Mouse (Mus musculus): ENCODE measurements around the gene Cc2d2b. TPM values are rescaled to one million over a fixed set of nuclear protein-coding genes. Genes with fewer than 3 reads are reported as not detected.

Cc2d2b gene
- polyA plus RNA-seq, 1 experiment: not detected

DNA sequence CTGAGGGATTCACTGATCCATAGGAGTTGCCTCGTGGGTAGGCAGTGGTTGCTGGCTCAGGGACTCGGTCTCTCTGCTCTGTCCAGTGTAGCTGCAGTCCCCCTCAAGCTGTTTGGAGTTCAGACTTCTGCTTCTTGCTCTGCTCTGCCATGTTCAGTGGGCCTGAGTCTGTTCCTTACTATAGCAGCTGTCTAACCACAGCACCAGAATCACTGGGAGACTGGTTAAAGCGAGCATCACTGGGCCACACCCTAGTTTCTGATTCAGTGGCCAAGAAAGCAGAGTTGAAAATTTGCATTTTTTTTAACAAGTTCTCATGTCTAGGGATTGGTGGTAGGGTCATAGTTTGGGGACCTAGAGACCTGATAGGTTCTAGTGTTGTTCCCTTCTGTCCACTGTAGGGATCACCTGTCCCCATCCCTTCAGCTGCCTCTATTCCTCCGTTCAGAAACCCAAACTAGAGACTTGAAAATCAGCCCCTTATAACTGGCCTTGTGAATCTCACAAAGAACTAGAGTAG lies 72.8 kb downstream of the Cc2d2b start:
- Histone ChIP-seq H3K4me3 (ENCODE audit: low read depth, low read length) (no peak overlapping the region), H3K36me3 (ENCODE audit: control insufficient read depth, insufficient read depth, low read length) (no peaks in the 10 kb centered on the region), H3K4me1 (ENCODE audit: control insufficient read depth, insufficient read depth, insufficient read length, low read length) (no peaks in the 10 kb centered on the region; the same call in 1 of the 2 replicates), H3K27ac (ENCODE audit: insufficient read depth, low read depth, low read length) (no peak overlapping the region), H3K27me3 (ENCODE audit: control insufficient read depth, insufficient read depth, low read length) (no peaks in the 10 kb centered on the region)
- TF ChIP-seq POLR2A (IDR thresholded peaks at IDR 0.05; ENCODE audit: low read depth, low read length) (no peak), CTCF (IDR thresholded peaks at IDR 0.05; ENCODE audit: extremely low read depth, insufficient read length, insufficient replicate concordance, low read depth, low read length) (no peak)
- 72% methylated on average over 4 of the region's 4 CpGs for WGBS

DNA sequence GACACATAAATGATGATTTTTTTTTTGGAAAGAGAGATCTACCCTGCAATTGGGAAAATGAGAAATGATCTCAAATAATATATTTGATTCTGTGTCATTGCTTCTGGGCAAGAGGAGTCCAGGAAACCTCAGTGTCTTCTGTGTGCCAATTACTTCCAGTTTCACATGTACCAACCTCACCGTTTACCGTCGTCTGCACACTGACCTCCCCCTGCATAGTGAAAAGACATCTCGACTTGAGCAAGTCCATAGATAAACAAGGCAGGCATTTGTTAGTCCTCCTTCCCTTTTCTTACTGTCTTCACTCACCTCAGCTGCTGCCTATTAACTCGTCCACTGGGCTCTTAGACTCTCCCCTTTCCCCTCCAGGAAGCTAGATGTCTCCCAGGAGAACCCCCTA lies 77.1 kb downstream of the Cc2d2b start:
- WGBS: 51% methylated on average over 5 of the region's 5 CpGs
- 0 out of 2 replicates have a peak, but pooled peaks cover 3% of the 10 kb centered on the region for H3K27me3 ChIP-seq (ENCODE audit: control insufficient read depth, insufficient read depth, low read length)
- H3K4me3 ChIP-seq (ENCODE audit: low read depth, low read length): no peak overlapping the region
- no peak for TF ChIP-seq POLR2A (IDR thresholded peaks at IDR 0.05; ENCODE audit: low read depth, low read length)
- no peaks in the 10 kb centered on the region for H3K4me1 ChIP-seq (ENCODE audit: control insufficient read depth, insufficient read depth, insufficient read length, low read length)
- H3K36me3 ChIP-seq (ENCODE audit: control insufficient read depth, insufficient read depth, low read length): no peaks in the 10 kb centered on the region
- no peak overlapping the region for H3K27ac ChIP-seq (ENCODE audit: insufficient read depth, low read depth, low read length)

DNA sequence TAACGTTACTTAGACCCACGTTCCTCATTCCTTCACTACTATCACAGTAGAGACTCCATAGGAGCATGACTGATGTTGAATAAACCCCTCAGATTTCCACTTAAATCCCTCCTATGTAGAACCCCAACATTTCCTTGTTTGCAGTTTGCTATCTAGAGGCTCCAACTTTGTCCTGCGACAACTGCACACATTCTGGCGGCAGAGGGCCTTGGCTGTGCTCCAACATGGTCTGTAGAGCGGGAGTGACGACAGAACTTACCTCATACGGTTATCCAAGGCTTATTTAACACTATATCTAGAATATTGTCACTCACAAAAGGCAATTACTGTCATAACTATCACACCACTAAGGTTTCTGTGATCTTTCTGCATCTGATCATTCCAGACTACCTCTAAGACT lies 78.2 kb downstream of the Cc2d2b start:
- no peaks in the 10 kb centered on the region for H3K4me1 ChIP-seq (ENCODE audit: control insufficient read depth, insufficient read depth, insufficient read length, low read length)
- no peak overlapping the region for H3K4me3 ChIP-seq (ENCODE audit: low read depth, low read length)
- H3K27ac ChIP-seq (ENCODE audit: insufficient read depth, low read depth, low read length): no peak overlapping the region
- TF ChIP-seq POLR2A (IDR thresholded peaks at IDR 0.05; ENCODE audit: low read depth, low read length): no peak
- TF ChIP-seq CTCF (IDR thresholded peaks at IDR 0.05; ENCODE audit: extremely low read depth, insufficient read length, insufficient replicate concordance, low read depth, low read length): no peak
- WGBS: 35% methylated on average over 7 of the region's 7 CpGs
- H3K36me3 ChIP-seq (ENCODE audit: control insufficient read depth, insufficient read depth, low read length): no peaks in the 10 kb centered on the region
- H3K27me3 ChIP-seq (ENCODE audit: control insufficient read depth, insufficient read depth, low read length): 0 out of 2 replicates have a peak, but pooled peaks cover 3% of the 10 kb centered on the region

DNA sequence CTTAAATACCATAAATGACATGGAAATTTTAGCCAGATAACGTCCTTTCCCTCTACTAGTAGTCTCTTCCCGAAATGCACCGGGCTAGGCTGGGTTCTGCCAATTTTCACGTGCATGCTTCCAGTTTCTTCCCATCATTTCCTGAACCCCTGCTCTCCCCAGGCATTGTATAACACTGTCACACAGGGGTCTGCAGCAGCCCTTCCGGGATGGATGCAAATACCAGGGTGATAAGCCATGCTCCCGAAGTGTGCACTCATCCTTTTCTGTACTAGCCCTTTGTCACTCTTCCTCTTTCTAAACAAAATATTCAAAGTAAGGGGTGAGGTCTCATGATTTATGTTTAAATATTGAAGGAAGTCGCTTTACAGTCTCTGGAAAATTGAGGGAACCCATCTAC lies 81.6 kb downstream of the Cc2d2b start:
- H3K36me3 ChIP-seq (ENCODE audit: control insufficient read depth, insufficient read depth, low read length): no peaks in the 10 kb centered on the region
- H3K4me1 ChIP-seq (ENCODE audit: control insufficient read depth, insufficient read depth, insufficient read length, low read length): peaks cover 2% of the 10 kb centered on the region; the same call in 1 of the 2 replicates
- TF ChIP-seq POLR2A (IDR thresholded peaks at IDR 0.05; ENCODE audit: low read depth, low read length) (no peak), CTCF (IDR thresholded peaks at IDR 0.05; ENCODE audit: extremely low read depth, insufficient read length, insufficient replicate concordance, low read depth, low read length) (no peak)
- peak overlapping the region; percentile 78; the same call in 1 of the 2 replicates for H3K4me3 ChIP-seq (ENCODE audit: low read depth, low read length)
- H3K27ac ChIP-seq (ENCODE audit: insufficient read depth, low read depth, low read length): no peak overlapping the region
- 56% methylated on average over 7 of the region's 7 CpGs for WGBS
- H3K27me3 ChIP-seq (ENCODE audit: control insufficient read depth, insufficient read depth, low read length): 0 out of 2 replicates have a peak, but pooled peaks cover 3% of the 10 kb centered on the region

DNA sequence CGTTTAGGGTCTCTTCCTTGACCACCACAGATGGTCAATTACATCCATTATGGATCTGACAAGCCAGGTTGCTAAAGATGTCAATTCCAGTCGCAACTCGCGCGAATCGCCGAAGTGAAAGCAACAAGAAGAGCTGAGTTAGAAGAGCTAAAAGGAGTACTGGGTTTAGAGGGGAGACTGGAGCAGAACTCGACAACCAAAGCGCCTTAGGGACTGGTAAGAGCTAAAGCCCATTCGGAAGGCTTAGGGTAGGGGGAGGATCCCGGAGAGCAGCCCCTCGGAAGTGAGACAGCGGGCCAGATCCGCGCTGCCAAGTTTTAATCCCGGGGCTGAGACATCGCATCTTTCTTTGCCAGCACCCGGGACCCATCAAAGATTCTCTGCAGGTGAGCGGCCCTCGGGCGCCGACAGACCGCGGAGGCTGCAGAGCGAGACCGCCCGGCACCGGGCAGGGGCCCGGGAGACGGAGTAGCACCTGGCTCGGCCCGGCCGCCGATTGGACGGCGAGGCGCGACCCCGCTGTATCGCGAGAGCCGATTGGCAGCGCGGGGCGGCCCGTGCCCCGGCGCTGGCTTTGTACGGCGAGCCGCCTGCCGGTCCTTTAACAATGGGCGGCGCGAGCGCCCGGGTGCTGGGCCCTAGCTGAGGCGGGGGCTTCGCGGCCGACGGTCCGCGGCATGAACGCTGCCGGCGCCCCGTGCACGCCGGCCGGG lies 82.3 kb downstream of the Cc2d2b start, which contains the start of gene Ccnj:
Gene Ccnj (plus strand): TSS at position 577 of the 713 bp plus-strand sequence.
- Histone ChIP-seq H3K27ac (ENCODE audit: insufficient read depth, low read depth, low read length) (no peak within 1 kb of the TSS), H3K4me1 (ENCODE audit: control insufficient read depth, insufficient read depth, insufficient read length, low read length) (peaks cover 2% of the 10 kb centered on the region; the same call in 1 of the 2 replicates), H3K4me3 (ENCODE audit: low read depth, low read length) (peak within 1 kb of the TSS; percentile 78), H3K27me3 (ENCODE audit: control insufficient read depth, insufficient read depth, low read length) (0 out of 2 replicates have a peak, but pooled peaks cover 3% of the 10 kb centered on the region), H3K36me3 (ENCODE audit: control insufficient read depth, insufficient read depth, low read length) (no peaks in the 10 kb centered on the region)
- TF ChIP-seq POLR2A (IDR thresholded peaks at IDR 0.05; ENCODE audit: low read depth, low read length) (peak; percentile 71; the same call in 1 of the 2 replicates), CTCF (IDR thresholded peaks at IDR 0.05; ENCODE audit: extremely low read depth, insufficient read length, insufficient replicate concordance, low read depth, low read length) (no peak)
- under 1% methylated on average over 67 of the region's 71 CpGs for WGBS

DNA sequence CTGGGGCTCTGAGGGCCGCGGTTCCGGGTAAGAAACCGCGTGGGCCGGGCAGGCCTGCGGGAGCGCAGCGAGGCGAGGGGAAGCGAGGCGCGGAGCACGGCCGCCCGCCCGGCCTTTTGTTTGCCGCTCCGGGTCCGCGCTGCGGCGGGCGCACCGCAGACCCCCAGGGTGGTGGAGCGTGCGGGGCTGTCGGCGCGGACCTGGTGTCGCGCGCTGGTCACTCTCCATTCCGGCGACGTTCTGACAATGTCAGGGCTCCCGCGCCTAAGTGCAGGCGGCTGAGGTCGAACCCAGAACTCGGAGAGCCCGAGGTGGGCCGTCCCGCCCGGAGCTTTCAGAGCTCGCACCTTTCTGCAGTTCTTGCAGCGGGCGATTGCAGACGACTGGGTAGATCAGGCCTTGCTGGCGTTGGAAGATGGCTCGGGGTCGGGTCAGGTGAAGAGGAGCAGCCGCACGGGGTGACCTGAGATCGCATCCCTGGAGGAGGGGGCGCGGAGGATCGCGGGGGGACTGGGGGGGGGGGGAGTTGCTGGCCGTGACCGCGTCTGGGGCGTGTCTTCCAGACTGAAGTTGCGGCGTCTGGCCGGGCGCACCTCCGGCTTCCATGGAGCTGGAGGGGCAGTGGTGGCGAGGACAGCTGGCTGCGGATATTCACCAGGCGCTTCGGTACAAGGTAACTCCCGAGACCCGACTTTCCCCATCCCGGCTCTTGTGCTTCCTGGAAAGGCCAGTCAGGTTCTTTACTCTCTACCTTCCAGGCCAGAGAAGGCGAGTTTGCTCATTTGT lies 83.1 kb downstream of the Cc2d2b start:
- peak overlapping the region; percentile 78 for H3K4me3 ChIP-seq (ENCODE audit: low read depth, low read length)
- no peak for TF ChIP-seq POLR2A (IDR thresholded peaks at IDR 0.05; ENCODE audit: low read depth, low read length)
- no peak for TF ChIP-seq CTCF (IDR thresholded peaks at IDR 0.05; ENCODE audit: extremely low read depth, insufficient read length, insufficient replicate concordance, low read depth, low read length)
- H3K36me3 ChIP-seq (ENCODE audit: control insufficient read depth, insufficient read depth, low read length): no peaks in the 10 kb centered on the region
- no peak overlapping the region for H3K27ac ChIP-seq (ENCODE audit: insufficient read depth, low read depth, low read length)
- peaks cover 2% of the 10 kb centered on the region; the same call in 1 of the 2 replicates for H3K4me1 ChIP-seq (ENCODE audit: control insufficient read depth, insufficient read depth, insufficient read length, low read length)
- 0 out of 2 replicates have a peak, but pooled peaks cover 3% of the 10 kb centered on the region for H3K27me3 ChIP-seq (ENCODE audit: control insufficient read depth, insufficient read depth, low read length)
- WGBS: under 1% methylated on average over 69 of the region's 76 CpGs

All from small intestine, adult 2 months (tissue).